Mouse (Mus musculus) small intestine, adult 2 months (tissue): ENCODE data around the gene Lyve1.

Experiments
- CTCF ChIP-seq: fragments of 200-500 bp; IDR thresholded peaks from 2 replicates; pipeline ENCODE4 v1.5.1; 2012; ENCODE audit warnings: low read depth, mild to moderate bottlenecking, control low read depth, inconsistent platforms, low read length, moderate library complexity, mixed read lengths; ENCODE audit not compliant: insufficient replicate concordance, insufficient read length; ENCODE audit errors: extremely low read depth
- POLR2A ChIP-seq: fragments of 200-500 bp; IDR thresholded peaks from 2 replicates; pipeline ENCODE4 v1.6.1; 2012; ENCODE audit warnings: low read depth, mild to moderate bottlenecking, control low read depth, inconsistent platforms, low read length, moderate library complexity

DNA sequence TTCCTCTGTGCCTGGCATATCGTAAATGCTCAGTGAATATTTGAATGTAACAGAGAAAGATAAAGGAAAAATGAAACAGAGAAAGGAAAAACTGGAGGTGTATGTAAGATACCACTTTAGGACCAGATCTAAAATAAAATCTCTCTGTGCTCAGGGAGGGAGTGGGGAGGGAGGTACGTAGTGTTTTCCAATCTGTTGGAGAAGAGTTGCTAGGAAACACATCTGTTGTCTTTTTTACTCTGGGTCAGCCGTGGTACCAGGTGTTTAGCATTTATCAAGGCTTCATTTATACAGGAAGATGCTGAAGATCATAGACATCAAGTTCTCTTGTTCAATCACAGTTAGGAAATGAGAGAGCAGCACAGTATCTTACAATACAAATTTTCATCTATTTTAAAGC, 8.5 kb downstream of the Lyve1 start:
- TF ChIP-seq CTCF: no peak
- TF ChIP-seq POLR2A: no peak
